In genomic region chr2:179467839-179468445, GRCm38 (mm10) we compare ENCODE assay signal across 16 mouse cellular contexts. TPM values are rescaled to one million over a fixed set of nuclear protein-coding genes. Genes with fewer than 3 reads are reported as not detected.
DNase-seq lines count a peak whose midpoint lies in the region; ATAC-seq and TF ChIP-seq lines count a peak whose summit lies in the region.
"Had no signal": no experiment of that assay in that cellular context is flagged by ENCODE, and none has a peak within 500 bp of the region (broad histone marks: within the 10 kb centered on the region; RNA-seq: fewer than 3 reads in every experiment).

No protein-coding gene starts in this region.

- no peak overlapping the region for H3K9ac ChIP-seq in kidney, embryonic 14.5 days (ENCODE audit: low read depth, low read length)
- H3K9ac ChIP-seq in forebrain, embryonic 14.5 days (ENCODE audit: low read length) = no peak overlapping the region
- no peak overlapping the region for H3K9ac ChIP-seq in hindbrain, postnatal 0 days (replicated peaks; ENCODE audit: low read length)
- H3K9ac ChIP-seq in neural tube, embryonic 14.5 days (replicated peaks; ENCODE audit: low read depth, low read length) = no peak overlapping the region
- no peak overlapping the region for H3K9ac ChIP-seq in liver, embryonic 12.5 days
- H3K9ac ChIP-seq: embryonic facial prominence, embryonic 15.5 days; intestine, embryonic 15.5 days; liver, embryonic 13.5 days had no signal

- peaks cover 40% of the 10 kb centered on the region for H3K9me3 ChIP-seq in kidney, embryonic 14.5 days (ENCODE audit: control insufficient read depth, low read length)
- peaks cover 2% of the 10 kb centered on the region; the same call in 1 of the 2 replicates for H3K9me3 ChIP-seq in forebrain, embryonic 14.5 days (replicated peaks; ENCODE audit: control insufficient read depth, low read length)
- no peaks in the 10 kb centered on the region for H3K9me3 ChIP-seq in hindbrain, postnatal 0 days (ENCODE audit: low read length)
- H3K9me3 ChIP-seq in neural tube, embryonic 14.5 days (ENCODE audit: control insufficient read depth, low read length) = no peaks in the 10 kb centered on the region
- H3K9me3 ChIP-seq in liver, embryonic 12.5 days (replicated peaks) = peaks cover 71% of the 10 kb centered on the region

- H3K4me2 ChIP-seq in kidney, embryonic 14.5 days (replicated peaks; ENCODE audit: low read depth, low read length) = no peak overlapping the region
- H3K4me2 ChIP-seq in forebrain, embryonic 14.5 days (ENCODE audit: low read length) = no peak overlapping the region
- H3K4me2 ChIP-seq in hindbrain, postnatal 0 days (ENCODE audit: low read depth, low read length) = no peak overlapping the region
- H3K4me2 ChIP-seq in neural tube, embryonic 14.5 days (ENCODE audit: low read depth, low read length) = no peak overlapping the region
- H3K4me2 ChIP-seq in liver, embryonic 12.5 days = no peak overlapping the region
- H3K4me2 ChIP-seq: embryonic facial prominence, embryonic 15.5 days; intestine, embryonic 15.5 days; liver, embryonic 13.5 days had no signal

- H3K36me3 ChIP-seq in kidney, embryonic 14.5 days (ENCODE audit: control insufficient read depth, insufficient read depth, low read length) = no peaks in the 10 kb centered on the region
- no peaks in the 10 kb centered on the region for H3K36me3 ChIP-seq in forebrain, embryonic 14.5 days (ENCODE audit: control insufficient read depth, insufficient read depth, low read length)
- H3K36me3 ChIP-seq in hindbrain, postnatal 0 days (ENCODE audit: insufficient read depth, low read length) = no peaks in the 10 kb centered on the region
- H3K36me3 ChIP-seq in neural tube, embryonic 14.5 days (ENCODE audit: control insufficient read depth, insufficient read depth, low read length) = no peaks in the 10 kb centered on the region
- no peaks in the 10 kb centered on the region for H3K36me3 ChIP-seq in liver, embryonic 12.5 days
- H3K36me3 ChIP-seq: embryonic facial prominence, embryonic 15.5 days; intestine, embryonic 15.5 days; liver, embryonic 13.5 days had no signal

- H3K4me1 ChIP-seq in kidney, embryonic 14.5 days (ENCODE audit: control insufficient read depth, insufficient read depth, low read length) = no peaks in the 10 kb centered on the region
- peaks cover 9% of the 10 kb centered on the region for H3K4me1 ChIP-seq in forebrain, embryonic 14.5 days (ENCODE audit: control insufficient read depth, insufficient read depth, low read length)
- H3K4me1 ChIP-seq in hindbrain, postnatal 0 days (ENCODE audit: insufficient read depth, low read length) = peaks cover 5% of the 10 kb centered on the region; the same call in 1 of the 2 replicates
- H3K4me1 ChIP-seq in neural tube, embryonic 14.5 days (ENCODE audit: control insufficient read depth, insufficient read depth, low read length) = no peaks in the 10 kb centered on the region
- no peaks in the 10 kb centered on the region for H3K4me1 ChIP-seq in liver, embryonic 12.5 days
- H3K4me1 ChIP-seq: embryonic facial prominence, embryonic 15.5 days; intestine, embryonic 15.5 days; liver, embryonic 13.5 days had no signal

- H3K27me3 ChIP-seq in kidney, embryonic 14.5 days (ENCODE audit: control insufficient read depth, insufficient read depth, low read length) = no peaks in the 10 kb centered on the region
- no peaks in the 10 kb centered on the region for H3K27me3 ChIP-seq in forebrain, embryonic 14.5 days (replicated peaks; ENCODE audit: control insufficient read depth, insufficient read depth, low read length)
- no peaks in the 10 kb centered on the region for H3K27me3 ChIP-seq in hindbrain, postnatal 0 days (ENCODE audit: insufficient read depth, low read length)
- H3K27me3 ChIP-seq in neural tube, embryonic 14.5 days (ENCODE audit: control insufficient read depth, insufficient read depth, low read length) = no peaks in the 10 kb centered on the region
- no peaks in the 10 kb centered on the region for H3K27me3 ChIP-seq in liver, embryonic 12.5 days (replicated peaks)
- H3K27me3 ChIP-seq: embryonic facial prominence, embryonic 15.5 days; intestine, embryonic 15.5 days; liver, embryonic 13.5 days had no signal

- H3K4me3 ChIP-seq in kidney, embryonic 14.5 days (ENCODE audit: low read length) = no peak overlapping the region
- no peak overlapping the region for H3K4me3 ChIP-seq in forebrain, embryonic 14.5 days (ENCODE audit: low read depth, low read length)
- no peak overlapping the region for H3K4me3 ChIP-seq in hindbrain, postnatal 0 days (ENCODE audit: low read length)
- H3K4me3 ChIP-seq in neural tube, embryonic 14.5 days (ENCODE audit: low read depth, low read length) = no peak overlapping the region
- no peak overlapping the region for H3K4me3 ChIP-seq in liver, embryonic 12.5 days
- H3K4me3 ChIP-seq: embryonic facial prominence, embryonic 15.5 days; intestine, embryonic 15.5 days; liver, embryonic 13.5 days had no signal

- DNase-seq in kidney, adult 9 months = no peak
- peak; percentile 58 for DNase-seq in forebrain, embryonic 14.5 days (ENCODE audit: low spot score)
- peak; percentile 66 for DNase-seq in hindbrain, postnatal 0 days (ENCODE audit: low spot score)
- no peak for DNase-seq in frontal cortex, postnatal 10 days (ENCODE audit: low spot score in 2 of 2)
- DNase-seq: adrenal gland, postnatal 36 days; cerebellum, adult 18-20 months; heart, postnatal 10 days; liver, embryonic 13.5 days; lung, postnatal 10 days; right cerebral cortex, postnatal 25 days had no signal

- TF ChIP-seq CTCF in hindbrain, postnatal 0 days (IDR thresholded peaks at IDR 0.05; ENCODE audit: low read depth) = no peak

- 81% methylated on average over 8 of the region's 8 CpGs for WGBS in kidney, embryonic 14.5 days
- 69% methylated on average over 8 of the region's 8 CpGs for WGBS in forebrain, embryonic 14.5 days
- 74% methylated on average over 8 of the region's 8 CpGs for WGBS in hindbrain, postnatal 0 days
- 81% methylated on average over 8 of the region's 8 CpGs for WGBS in neural tube, embryonic 14.5 days
- WGBS in liver, embryonic 12.5 days (ENCODE audit: insufficient replicate concordance) = 72% methylated on average over 8 of the region's 8 CpGs

- ATAC-seq in kidney, embryonic 14.5 days (ENCODE audit: low FRiP score, low TSS enrichment) = peak; percentile 71; the same call in 1 of the 2 replicates
- peak; percentile 74 for ATAC-seq in forebrain, embryonic 14.5 days
- ATAC-seq in hindbrain, postnatal 0 days = peak; percentile 69
- ATAC-seq in neural tube, embryonic 14.5 days (ENCODE audit: low read depth) = peak; percentile 68
- no peak for ATAC-seq in liver, embryonic 12.5 days
- ATAC-seq: CD4-positive, CD25-positive, alpha-beta regulatory T cell, adult 4 months; intestine, embryonic 15.5 days had no signal

- H3K27ac ChIP-seq in kidney, embryonic 14.5 days (ENCODE audit: low read depth, low read length) = no peak overlapping the region
- H3K27ac ChIP-seq in forebrain, embryonic 14.5 days (ENCODE audit: low read depth, low read length) = no peak overlapping the region
- H3K27ac ChIP-seq in hindbrain, postnatal 0 days = no peak overlapping the region
- no peak overlapping the region for H3K27ac ChIP-seq in neural tube, embryonic 14.5 days (ENCODE audit: low read depth, low read length)
- no peak overlapping the region for H3K27ac ChIP-seq in liver, embryonic 12.5 days
- H3K27ac ChIP-seq: embryonic facial prominence, embryonic 15.5 days; intestine, embryonic 15.5 days; liver, embryonic 13.5 days had no signal

RNA-seq across cellular contexts. Expression of gene Cdh4, which starts 25.7 kb away (rescaled TPM):
- 14.5 and 19.4 TPM in 2 replicates for polyA plus RNA-seq in kidney, embryonic 14.5 days (2014; fragmentation: Nextera tagmentation; extraction: Ambion mirVana)
- 35.0 and 40.4 TPM in 2 replicates for polyA plus RNA-seq in forebrain, embryonic 14.5 days (2014; fragmentation: Nextera tagmentation; extraction: Ambion mirVana)
- total RNA-seq in hindbrain, postnatal 0 days (2014; rRNA removed) = 66.8 and 74.6 TPM in 2 replicates
- 33.9 and 42.1 TPM in 2 replicates for polyA plus RNA-seq in hindbrain, postnatal 0 days (2015; fragmentation: Nextera tagmentation; extraction: Ambion mirVana)
- 29.5 and 29.8 TPM in 2 replicates for polyA plus RNA-seq in neural tube, embryonic 14.5 days (2014; fragmentation: Nextera tagmentation; extraction: Ambion mirVana)
- polyA plus RNA-seq in liver, embryonic 12.5 days (2016; fragmentation: Nextera tagmentation; extraction: Ambion mirVana) = 0.20 and 0.30 TPM in 2 replicates
- polyA plus RNA-seq: CD4-positive, CD25-positive, alpha-beta regulatory T cell, adult 4 months had no signal

Comparison
In these comparisons a context has a peak if more than half of its experiments do, and no peak if none do; other contexts are left out.
1. DNase-seq: peak in forebrain, embryonic 14.5 days (single experiment) and hindbrain, postnatal 0 days (single experiment); none in kidney, adult 9 months (single experiment) and frontal cortex, postnatal 10 days (0 of 2).
2. RNA of gene Cdh4, which starts 25.7 kb away (polyA plus RNA-seq): 33.9 to 42.1 TPM in hindbrain, postnatal 0 days, 35.0 to 40.4 TPM in forebrain, embryonic 14.5 days, 29.5 to 29.8 TPM in neural tube, embryonic 14.5 days and 14.5 to 19.4 TPM in kidney, embryonic 14.5 days; 0.20 to 0.30 TPM in liver, embryonic 12.5 days; every median in the first group is over 10 times any median in the second.